Mouse (Mus musculus): ENCODE data around the gene Ikzf2. TPM values are rescaled to one million over a fixed set of nuclear protein-coding genes. Genes with fewer than 3 reads are reported as not detected.

Gene Ikzf2
- total and polyA plus RNA-seq, 2 experiments from 2014 or later, result 1.3 to 6.0 TPM

GRCm38 (mm10) chr1:69600954-69601353 lies 86.1 kb downstream of the Ikzf2 start:
- DNase-seq (ENCODE audit: low spot score) (no peak), ATAC-seq (ENCODE audit: low FRiP score) (no peak)
- H3K27ac ChIP-seq (ENCODE audit: low read depth, low read length), result no peak overlapping the region
- H3K4me1 ChIP-seq (ENCODE audit: insufficient read depth, low read length), result no peaks in the 10 kb centered on the region
- no peak for TF ChIP-seq CTCF (IDR thresholded peaks at IDR 0.05)
- no peaks in the 10 kb centered on the region for H3K36me3 ChIP-seq (ENCODE audit: insufficient read depth, low read length)
- H3K9me3 ChIP-seq (ENCODE audit: low read length), result no peaks in the 10 kb centered on the region
- H3K4me3 ChIP-seq (ENCODE audit: low read depth, low read length), result no peak overlapping the region
- no peak overlapping the region for H3K4me2 ChIP-seq (ENCODE audit: low read depth, low read length, poor library complexity, severe bottlenecking)
- H3K9ac ChIP-seq (replicated peaks; ENCODE audit: low read length, poor library complexity, severe bottlenecking), result no peak overlapping the region
- no peaks in the 10 kb centered on the region for H3K27me3 ChIP-seq (ENCODE audit: insufficient read depth, low read length)
- 81% methylated on average over 1 of the region's 1 CpGs for WGBS

- no peaks in the 10 kb centered on the region for H3K9me3 ChIP-seq (ENCODE audit: low read length)
- DNase-seq (ENCODE audit: low spot score), result no peak
- no peaks in the 10 kb centered on the region for H3K36me3 ChIP-seq (ENCODE audit: insufficient read depth, low read length)
- TF ChIP-seq CTCF (IDR thresholded peaks at IDR 0.05), result no peak
- no peaks in the 10 kb centered on the region for H3K4me1 ChIP-seq (ENCODE audit: insufficient read depth, low read length)
- H3K4me3 ChIP-seq (ENCODE audit: low read depth, low read length), result no peak overlapping the region
- no peak overlapping the region for H3K27ac ChIP-seq (ENCODE audit: low read depth, low read length)
- H3K4me2 ChIP-seq (ENCODE audit: low read depth, low read length, poor library complexity, severe bottlenecking), result no peak overlapping the region
- ATAC-seq (ENCODE audit: low FRiP score), result no peak
- 93% methylated on average over 12 of the region's 12 CpGs for WGBS
- H3K27me3 ChIP-seq (ENCODE audit: insufficient read depth, low read length), result no peaks in the 10 kb centered on the region
- no peak overlapping the region for H3K9ac ChIP-seq (replicated peaks; ENCODE audit: low read length, poor library complexity, severe bottlenecking)
These were observed 87.8 kb downstream of the Ikzf2 start for GRCm38 (mm10) chr1:69599074-69599772.

GRCm38 (mm10) chr1:69591889-69592288 lies 95.2 kb downstream of the Ikzf2 start:
- Histone ChIP-seq H3K9me3 (ENCODE audit: low read length) (no peaks in the 10 kb centered on the region), H3K4me2 (ENCODE audit: low read depth, low read length, poor library complexity, severe bottlenecking) (no peak overlapping the region), H3K4me1 (ENCODE audit: insufficient read depth, low read length) (0 out of 2 replicates have a peak, but pooled peaks cover 2% of the 10 kb centered on the region), H3K36me3 (ENCODE audit: insufficient read depth, low read length) (no peaks in the 10 kb centered on the region), H3K9ac (replicated peaks; ENCODE audit: low read length, poor library complexity, severe bottlenecking) (0 out of 2 replicates have a peak overlapping the region, but pooled peaks have one; percentile 3), H3K4me3 (ENCODE audit: low read depth, low read length) (no peak overlapping the region), H3K27ac (ENCODE audit: low read depth, low read length) (no peak overlapping the region), H3K27me3 (ENCODE audit: insufficient read depth, low read length) (no peaks in the 10 kb centered on the region)
- no peak for TF ChIP-seq CTCF (IDR thresholded peaks at IDR 0.05)
- DNase-seq (ENCODE audit: low spot score) (no peak), ATAC-seq (ENCODE audit: low FRiP score) (no peak)
- WGBS, result 62% methylated on average over 6 of the region's 6 CpGs

GRCm38 (mm10) chr1:69591328-69591801 lies 95.7 kb downstream of the Ikzf2 start:
- no peaks in the 10 kb centered on the region for H3K36me3 ChIP-seq (ENCODE audit: insufficient read depth, low read length)
- H3K9me3 ChIP-seq (ENCODE audit: low read length), result no peaks in the 10 kb centered on the region
- H3K4me1 ChIP-seq (ENCODE audit: insufficient read depth, low read length), result 0 out of 2 replicates have a peak, but pooled peaks cover 2% of the 10 kb centered on the region
- H3K4me2 ChIP-seq (ENCODE audit: low read depth, low read length, poor library complexity, severe bottlenecking), result 0 out of 2 replicates have a peak overlapping the region, but pooled peaks have one; percentile 15
- WGBS, result 48% methylated on average over 7 of the region's 7 CpGs
- DNase-seq (ENCODE audit: low spot score) (peak; percentile 23), ATAC-seq (ENCODE audit: low FRiP score) (no peak)
- no peak overlapping the region for H3K27ac ChIP-seq (ENCODE audit: low read depth, low read length)
- TF ChIP-seq CTCF (IDR thresholded peaks at IDR 0.05), result no peak
- H3K9ac ChIP-seq (replicated peaks; ENCODE audit: low read length, poor library complexity, severe bottlenecking), result 0 out of 2 replicates have a peak overlapping the region, but pooled peaks have one; percentile 3
- H3K27me3 ChIP-seq (ENCODE audit: insufficient read depth, low read length), result no peaks in the 10 kb centered on the region
- no peak overlapping the region for H3K4me3 ChIP-seq (ENCODE audit: low read depth, low read length)

GRCm38 (mm10) chr1:69585546-69585945 lies 101.5 kb downstream of the Ikzf2 start:
- H3K27ac ChIP-seq (ENCODE audit: low read depth, low read length), result no peak overlapping the region
- H3K9me3 ChIP-seq (ENCODE audit: low read length), result no peaks in the 10 kb centered on the region
- H3K4me1 ChIP-seq (ENCODE audit: insufficient read depth, low read length), result no peaks in the 10 kb centered on the region
- 77% methylated on average over 2 of the region's 2 CpGs for WGBS
- H3K36me3 ChIP-seq (ENCODE audit: insufficient read depth, low read length), result no peaks in the 10 kb centered on the region
- H3K4me2 ChIP-seq (ENCODE audit: low read depth, low read length, poor library complexity, severe bottlenecking), result no peak overlapping the region
- H3K4me3 ChIP-seq (ENCODE audit: low read depth, low read length), result no peak overlapping the region
- H3K27me3 ChIP-seq (ENCODE audit: insufficient read depth, low read length), result no peaks in the 10 kb centered on the region
- no peak overlapping the region for H3K9ac ChIP-seq (replicated peaks; ENCODE audit: low read length, poor library complexity, severe bottlenecking)
- ATAC-seq (ENCODE audit: low FRiP score) (no peak), DNase-seq (ENCODE audit: low spot score) (no peak)
- TF ChIP-seq CTCF (IDR thresholded peaks at IDR 0.05), result no peak

- Histone ChIP-seq H3K27me3 (ENCODE audit: insufficient read depth, low read length) (no peaks in the 10 kb centered on the region), H3K9ac (replicated peaks; ENCODE audit: low read length, poor library complexity, severe bottlenecking) (no peak overlapping the region), H3K27ac (ENCODE audit: low read depth, low read length) (no peak overlapping the region), H3K9me3 (ENCODE audit: low read length) (no peaks in the 10 kb centered on the region), H3K36me3 (ENCODE audit: insufficient read depth, low read length) (no peaks in the 10 kb centered on the region), H3K4me1 (ENCODE audit: insufficient read depth, low read length) (no peaks in the 10 kb centered on the region), H3K4me2 (ENCODE audit: low read depth, low read length, poor library complexity, severe bottlenecking) (no peak overlapping the region), H3K4me3 (ENCODE audit: low read depth, low read length) (no peak overlapping the region)
- TF ChIP-seq CTCF (IDR thresholded peaks at IDR 0.05), result no peak
- no peak for ATAC-seq (ENCODE audit: low FRiP score)
- no peak for DNase-seq (ENCODE audit: low spot score)
- WGBS, result 89% methylated on average over 5 of the region's 5 CpGs
These were observed 102.9 kb downstream of the Ikzf2 start for GRCm38 (mm10) chr1:69583932-69584659.

Data from midbrain, postnatal 0 days (tissue).